Mouse (Mus musculus): ENCODE data around the gene Olfr247. TPM values are rescaled to one million over a fixed set of nuclear protein-coding genes. Genes with fewer than 3 reads are reported as not detected.
"Not testable (repeated sequence)": the region's sequence is repeated elsewhere in the genome, so short reads cannot be mapped to it uniquely, and the experiment has no call there.

Olfr247 gene
- not detected in 2 replicates for polyA plus RNA-seq (2014; fragmentation: Nextera tagmentation; extraction: Ambion mirVana)

GRCm38 (mm10) chr10:129976040-129976439 lies at the start of gene Olfr247:
Gene Olfr247 (minus strand): TSS chr10:129976140.
- H3K4me1 ChIP-seq (replicated peaks; ENCODE audit: control insufficient read depth, insufficient read depth, low read length); H3K27ac ChIP-seq (ENCODE audit: low read depth, low read length); H3K9me3 ChIP-seq (ENCODE audit: control insufficient read depth, low read length); H3K4me2 ChIP-seq (replicated peaks; ENCODE audit: low read depth, low read length); H3K9ac ChIP-seq (ENCODE audit: low read depth, low read length); H3K36me3 ChIP-seq (ENCODE audit: control insufficient read depth, insufficient read depth, low read length); H3K27me3 ChIP-seq (ENCODE audit: control insufficient read depth, insufficient read depth, low read length); DNase-seq (ENCODE audit: low spot score); ATAC-seq (ENCODE audit: low FRiP score); H3K4me3 ChIP-seq (ENCODE audit: low read depth, low read length): not testable (repeated sequence)
- no CpG with 5 or more reads among the region's 2 CpGs for WGBS

DNA sequence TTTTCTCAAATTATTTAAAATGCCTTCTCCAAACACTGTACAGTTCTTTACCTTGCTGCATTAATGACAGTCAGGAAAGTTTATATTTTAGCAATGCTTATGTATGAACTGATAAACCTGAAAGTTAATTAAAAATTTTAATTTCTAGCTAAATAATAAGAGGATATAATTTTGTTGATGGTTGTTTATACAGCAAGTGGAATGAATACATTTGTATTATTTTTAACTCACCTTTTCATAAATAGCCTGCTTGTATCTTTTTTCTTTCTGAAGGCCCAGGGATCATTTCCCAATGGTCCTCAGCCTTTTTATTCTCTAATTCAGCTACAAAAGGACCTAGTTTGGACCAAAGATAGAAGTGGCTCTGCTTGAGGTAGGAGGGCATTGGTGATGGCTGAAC lies 36.4 kb upstream of the Olfr247 start, which contains the start of gene Olfr820:
Gene Olfr820 (plus strand): TSS at position 301 of the 400 bp plus-strand sequence.
- Histone ChIP-seq H3K27me3 (ENCODE audit: control insufficient read depth, insufficient read depth, low read length) (no peaks in the 10 kb centered on the region), H3K9me3 (ENCODE audit: control insufficient read depth, low read length) (no peaks in the 10 kb centered on the region), H3K4me2 (replicated peaks; ENCODE audit: low read depth, low read length) (no peak within 1 kb of the TSS), H3K4me1 (replicated peaks; ENCODE audit: control insufficient read depth, insufficient read depth, low read length) (no peaks in the 10 kb centered on the region), H3K9ac (ENCODE audit: low read depth, low read length) (no peak within 1 kb of the TSS), H3K4me3 (ENCODE audit: low read depth, low read length) (no peak within 1 kb of the TSS), H3K36me3 (ENCODE audit: control insufficient read depth, insufficient read depth, low read length) (no peaks in the 10 kb centered on the region), H3K27ac (ENCODE audit: low read depth, low read length) (no peak within 1 kb of the TSS)
- DNase-seq (ENCODE audit: low spot score) (no peak), ATAC-seq (ENCODE audit: low FRiP score) (no peak)

GRCm38 (mm10) chr10:130005366-130005765 lies 29.4 kb upstream of the Olfr247 start:
- not testable (repeated sequence) for ATAC-seq (ENCODE audit: low FRiP score); H3K9ac ChIP-seq (ENCODE audit: low read depth, low read length); H3K36me3 ChIP-seq (ENCODE audit: control insufficient read depth, insufficient read depth, low read length); H3K4me2 ChIP-seq (replicated peaks; ENCODE audit: low read depth, low read length); H3K27ac ChIP-seq (ENCODE audit: low read depth, low read length); H3K9me3 ChIP-seq (ENCODE audit: control insufficient read depth, low read length); H3K4me3 ChIP-seq (ENCODE audit: low read depth, low read length); H3K27me3 ChIP-seq (ENCODE audit: control insufficient read depth, insufficient read depth, low read length); DNase-seq (ENCODE audit: low spot score); H3K4me1 ChIP-seq (replicated peaks; ENCODE audit: control insufficient read depth, insufficient read depth, low read length)
- WGBS = 93% methylated on average over 4 of the region's 4 CpGs

GRCm38 (mm10) chr10:130004104-130004503 lies 28.2 kb upstream of the Olfr247 start:
- H3K4me2 ChIP-seq (replicated peaks; ENCODE audit: low read depth, low read length); H3K27me3 ChIP-seq (ENCODE audit: control insufficient read depth, insufficient read depth, low read length); H3K9me3 ChIP-seq (ENCODE audit: control insufficient read depth, low read length); H3K4me3 ChIP-seq (ENCODE audit: low read depth, low read length); H3K9ac ChIP-seq (ENCODE audit: low read depth, low read length); ATAC-seq (ENCODE audit: low FRiP score); H3K27ac ChIP-seq (ENCODE audit: low read depth, low read length); DNase-seq (ENCODE audit: low spot score); H3K4me1 ChIP-seq (replicated peaks; ENCODE audit: control insufficient read depth, insufficient read depth, low read length); H3K36me3 ChIP-seq (ENCODE audit: control insufficient read depth, insufficient read depth, low read length): not testable (repeated sequence)
- WGBS = 89% methylated on average over 4 of the region's 4 CpGs

GRCm38 (mm10) chr10:129984962-129985361 lies 9.0 kb upstream of the Olfr247 start, which contains the start of gene Gm10310:
Gene Gm10310 (minus strand): TSS chr10:129985062.
- DNase-seq (ENCODE audit: low spot score); H3K9me3 ChIP-seq (ENCODE audit: control insufficient read depth, low read length); H3K4me3 ChIP-seq (ENCODE audit: low read depth, low read length); ATAC-seq (ENCODE audit: low FRiP score); H3K36me3 ChIP-seq (ENCODE audit: control insufficient read depth, insufficient read depth, low read length); H3K9ac ChIP-seq (ENCODE audit: low read depth, low read length); H3K27me3 ChIP-seq (ENCODE audit: control insufficient read depth, insufficient read depth, low read length); H3K4me2 ChIP-seq (replicated peaks; ENCODE audit: low read depth, low read length); H3K4me1 ChIP-seq (replicated peaks; ENCODE audit: control insufficient read depth, insufficient read depth, low read length); H3K27ac ChIP-seq (ENCODE audit: low read depth, low read length): not testable (repeated sequence)
- no CpG with 5 or more reads among the region's 1 CpGs for WGBS

GRCm38 (mm10) chr10:129981867-129982266 lies 5.9 kb upstream of the Olfr247 start:
- H3K9ac ChIP-seq (ENCODE audit: low read depth, low read length); H3K27ac ChIP-seq (ENCODE audit: low read depth, low read length); H3K9me3 ChIP-seq (ENCODE audit: control insufficient read depth, low read length); H3K4me1 ChIP-seq (replicated peaks; ENCODE audit: control insufficient read depth, insufficient read depth, low read length); H3K4me2 ChIP-seq (replicated peaks; ENCODE audit: low read depth, low read length); H3K4me3 ChIP-seq (ENCODE audit: low read depth, low read length); H3K27me3 ChIP-seq (ENCODE audit: control insufficient read depth, insufficient read depth, low read length); DNase-seq (ENCODE audit: low spot score); H3K36me3 ChIP-seq (ENCODE audit: control insufficient read depth, insufficient read depth, low read length): not testable (repeated sequence)
- peak; percentile 64 for ATAC-seq (ENCODE audit: low FRiP score)
- no CpG with 5 or more reads among the region's 3 CpGs for WGBS

DNA sequence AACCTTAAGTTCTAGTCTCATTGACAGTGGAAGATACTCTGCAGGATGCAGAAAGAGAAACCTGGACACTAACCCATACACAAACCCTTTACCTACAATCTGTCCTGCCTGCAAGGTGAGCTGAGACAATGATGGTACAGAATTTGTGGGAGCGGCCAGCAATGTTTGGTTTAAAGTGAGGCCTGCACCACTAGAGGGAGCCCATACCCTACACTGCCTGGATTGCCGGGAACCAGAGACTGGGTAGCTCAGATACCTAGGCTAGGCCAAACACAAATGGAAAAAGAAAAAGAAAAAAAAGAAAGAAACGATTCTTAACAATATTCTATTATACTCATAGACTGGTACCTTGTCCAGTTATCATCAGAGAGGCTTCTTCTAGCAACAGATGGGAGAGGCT lies 2.9 kb downstream of the Olfr247 start:
- WGBS = no CpG with 5 or more reads among the region's 3 CpGs
- not testable (repeated sequence) for H3K9me3 ChIP-seq (ENCODE audit: control insufficient read depth, low read length); H3K9ac ChIP-seq (ENCODE audit: low read depth, low read length); DNase-seq (ENCODE audit: low spot score); H3K4me1 ChIP-seq (replicated peaks; ENCODE audit: control insufficient read depth, insufficient read depth, low read length); H3K27me3 ChIP-seq (ENCODE audit: control insufficient read depth, insufficient read depth, low read length); H3K36me3 ChIP-seq (ENCODE audit: control insufficient read depth, insufficient read depth, low read length); H3K4me2 ChIP-seq (replicated peaks; ENCODE audit: low read depth, low read length); H3K27ac ChIP-seq (ENCODE audit: low read depth, low read length); H3K4me3 ChIP-seq (ENCODE audit: low read depth, low read length)
- ATAC-seq (ENCODE audit: low FRiP score) = peak; percentile 78

DNA sequence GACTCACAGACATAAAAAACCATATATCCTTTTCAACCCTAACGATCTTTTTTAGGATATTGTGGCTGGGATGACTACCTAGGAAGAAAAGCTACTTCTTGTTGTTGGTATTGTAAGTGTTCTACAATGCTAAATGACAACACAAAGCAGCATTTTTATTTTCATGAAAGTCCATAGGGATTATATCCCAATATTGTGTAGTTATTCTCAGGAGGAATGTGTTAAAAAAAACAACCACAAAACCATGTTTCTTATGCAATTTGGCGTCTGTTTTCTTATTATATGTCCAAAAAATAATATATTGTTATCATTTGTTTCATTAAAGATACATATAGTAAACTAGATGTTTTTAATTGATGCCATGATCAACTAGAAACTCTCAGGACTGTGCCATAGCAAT lies 8.8 kb downstream of the Olfr247 start, which contains the start of gene Olfr819:
Gene Olfr819 (minus strand): TSS at position 101 of the 400 bp plus-strand sequence.
- H3K36me3 ChIP-seq (ENCODE audit: control insufficient read depth, insufficient read depth, low read length); H3K27ac ChIP-seq (ENCODE audit: low read depth, low read length); H3K4me2 ChIP-seq (replicated peaks; ENCODE audit: low read depth, low read length); H3K9ac ChIP-seq (ENCODE audit: low read depth, low read length); H3K4me3 ChIP-seq (ENCODE audit: low read depth, low read length); H3K27me3 ChIP-seq (ENCODE audit: control insufficient read depth, insufficient read depth, low read length); H3K9me3 ChIP-seq (ENCODE audit: control insufficient read depth, low read length); ATAC-seq (ENCODE audit: low FRiP score); H3K4me1 ChIP-seq (replicated peaks; ENCODE audit: control insufficient read depth, insufficient read depth, low read length); DNase-seq (ENCODE audit: low spot score): not testable (repeated sequence)
- 77% methylated on average over 2 of the region's 2 CpGs for WGBS

DNA sequence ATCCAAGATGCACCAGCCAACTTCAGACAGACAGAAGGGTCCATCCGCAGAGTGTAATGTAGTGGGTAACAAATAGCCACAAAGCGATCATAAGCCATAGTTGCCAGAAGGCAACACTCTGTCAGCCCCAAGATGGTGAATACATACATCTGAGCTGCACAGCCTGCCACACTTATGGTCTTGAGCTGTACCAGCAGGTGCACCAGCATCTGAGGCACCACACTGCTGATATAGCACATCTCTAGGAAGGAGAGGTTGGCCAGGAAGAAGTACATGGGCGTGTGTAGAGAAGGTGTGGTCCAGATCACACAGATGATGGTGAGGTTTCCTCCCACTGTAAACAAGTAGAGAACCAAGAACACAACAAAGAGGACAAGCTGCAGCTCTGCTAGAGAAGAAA lies 9.7 kb downstream of the Olfr247 start:
- H3K9me3 ChIP-seq (ENCODE audit: control insufficient read depth, low read length); H3K4me1 ChIP-seq (replicated peaks; ENCODE audit: control insufficient read depth, insufficient read depth, low read length); ATAC-seq (ENCODE audit: low FRiP score); H3K27ac ChIP-seq (ENCODE audit: low read depth, low read length); H3K36me3 ChIP-seq (ENCODE audit: control insufficient read depth, insufficient read depth, low read length); DNase-seq (ENCODE audit: low spot score); H3K4me3 ChIP-seq (ENCODE audit: low read depth, low read length); H3K4me2 ChIP-seq (replicated peaks; ENCODE audit: low read depth, low read length); H3K9ac ChIP-seq (ENCODE audit: low read depth, low read length); H3K27me3 ChIP-seq (ENCODE audit: control insufficient read depth, insufficient read depth, low read length): not testable (repeated sequence)
- 83% methylated on average over 1 of the region's 3 CpGs for WGBS

All from hindbrain, embryonic 11.5 days (tissue).